Mouse (Mus musculus): Measurements from ENCODE around the gene Kcnh5.

Kcnh5 gene

GRCm38 (mm10) chr12:74952661-74953060 is 224.5 kb downstream of the Kcnh5 start:
- no peak for DNase-seq (ENCODE audit: low read depth, low spot score)

GRCm38 (mm10) chr12:74951124-74952115 is 225.7 kb downstream of the Kcnh5 start:
- no peak for DNase-seq (ENCODE audit: low read depth, low spot score)

DNA sequence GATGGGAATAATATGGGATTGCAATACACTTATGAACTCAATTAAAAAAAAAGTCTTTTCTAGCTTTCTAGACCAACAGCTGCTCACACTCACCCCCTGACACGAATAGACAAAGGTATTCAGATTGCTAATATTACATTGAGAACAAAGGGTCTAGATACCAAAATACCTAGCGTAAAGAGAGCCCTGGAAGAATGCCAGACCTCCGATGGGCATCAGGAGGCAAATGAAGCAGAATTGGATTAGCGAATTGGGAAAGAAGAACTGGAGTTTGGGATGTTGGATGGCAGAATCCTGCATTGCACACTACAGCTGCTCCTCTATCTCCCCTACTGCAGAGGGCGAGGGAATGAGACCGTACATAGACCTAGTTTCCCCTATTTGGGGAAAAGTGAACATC is 275.8 kb downstream of the Kcnh5 start:
- DNase-seq (ENCODE audit: low read depth, low spot score), result no peak

DNA sequence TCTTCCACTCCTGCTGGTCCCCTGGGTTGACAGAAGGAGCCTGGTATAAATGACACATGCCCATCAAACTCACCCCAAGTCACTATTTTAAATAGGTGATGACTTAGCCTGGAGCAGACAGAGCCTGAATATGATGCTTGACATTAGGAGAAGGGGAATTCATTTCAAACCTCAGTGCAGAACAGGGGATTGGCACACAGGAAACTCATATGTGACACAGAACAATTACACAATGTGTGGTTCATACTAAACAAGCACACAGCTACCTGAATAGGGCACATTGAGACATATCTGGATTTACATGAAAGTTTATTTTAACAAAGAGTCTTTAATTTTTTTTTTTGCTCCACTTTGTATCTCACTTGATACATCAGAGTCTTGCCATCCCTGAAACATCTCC is 276.4 kb downstream of the Kcnh5 start:
- DNase-seq (ENCODE audit: low read depth, low spot score), result no peak

GRCm38 (mm10) chr12:74899055-74899454 is 278.1 kb downstream of the Kcnh5 start:
- no peak for DNase-seq (ENCODE audit: low read depth, low spot score)

- no peak for DNase-seq (ENCODE audit: low read depth, low spot score)
These were observed 278.9 kb downstream of the Kcnh5 start for GRCm38 (mm10) chr12:74898211-74898610.

- no peak for DNase-seq (ENCODE audit: low read depth, low spot score)
These were observed 282.2 kb downstream of the Kcnh5 start for GRCm38 (mm10) chr12:74894870-74895423.

- no peak for DNase-seq (ENCODE audit: low read depth, low spot score)
These were observed 287.7 kb downstream of the Kcnh5 start for GRCm38 (mm10) chr12:74889419-74889818.

- no peak for DNase-seq (ENCODE audit: low read depth, low spot score)
These were observed 290.1 kb downstream of the Kcnh5 start for GRCm38 (mm10) chr12:74887064-74887463.

DNA sequence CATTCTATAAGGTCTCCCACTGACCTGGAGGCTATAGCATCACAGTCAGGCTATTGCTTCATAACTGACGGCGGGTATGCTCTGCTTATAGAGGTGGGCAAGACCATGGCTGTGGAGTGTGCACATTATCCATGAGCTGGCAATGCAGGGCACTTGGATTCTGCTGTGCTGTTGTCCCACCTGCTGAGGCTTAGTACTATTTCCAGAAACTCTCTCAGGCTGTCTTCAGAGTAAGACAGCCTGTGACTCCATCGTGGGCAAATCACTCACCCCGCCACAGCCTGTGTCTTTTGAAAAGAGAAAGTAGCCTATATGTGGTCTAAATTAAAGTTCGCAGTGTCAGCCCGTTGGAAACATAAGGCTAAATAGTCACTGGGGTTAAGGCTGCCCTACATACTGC is 295.8 kb downstream of the Kcnh5 start:
- DNase-seq (ENCODE audit: low read depth, low spot score), result no peak

GRCm38 (mm10) chr12:74855666-74856065 is 321.5 kb downstream of the Kcnh5 start:
- DNase-seq (ENCODE audit: low read depth, low spot score), result no peak

- no peak for DNase-seq (ENCODE audit: low read depth, low spot score)
These were observed 322.9 kb downstream of the Kcnh5 start for GRCm38 (mm10) chr12:74854263-74854662.

- DNase-seq (ENCODE audit: low read depth, low spot score), result no peak
These were observed 326.8 kb downstream of the Kcnh5 start for GRCm38 (mm10) chr12:74850323-74850722.

DNA sequence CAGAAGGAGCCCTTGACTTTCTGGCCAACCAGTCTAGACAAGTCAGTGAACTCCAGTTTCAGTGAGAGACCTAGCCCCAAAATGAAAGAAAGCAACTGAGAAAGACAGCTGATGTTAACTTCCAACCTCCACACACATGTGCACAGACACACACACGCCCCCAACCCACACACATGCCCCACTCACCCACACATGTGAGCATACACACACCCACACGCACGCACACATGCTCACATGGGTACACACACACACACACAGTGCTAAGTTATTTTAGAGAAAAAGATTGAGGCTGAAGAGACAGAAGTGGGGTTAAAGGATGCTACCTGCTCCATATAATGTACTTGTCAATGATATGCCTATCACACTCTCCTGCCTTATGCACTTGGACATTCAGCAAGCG is 327.2 kb downstream of the Kcnh5 start:
- no peak for DNase-seq (ENCODE audit: low read depth, low spot score)

GRCm38 (mm10) chr12:74848611-74849347 is 328.4 kb downstream of the Kcnh5 start:
- no peak for DNase-seq (ENCODE audit: low read depth, low spot score)
